Comparison of ENCODE assay signal across 10 mouse cellular contexts in genomic region chr17:35633992-35634391, GRCm38 (mm10). TPM values are rescaled to one million over a fixed set of nuclear protein-coding genes. Genes with fewer than 3 reads are reported as not detected.
DNase-seq lines count a peak whose midpoint lies in the region; ATAC-seq and TF ChIP-seq lines count a peak whose summit lies in the region.
"Had no signal": no experiment of that assay in that cellular context is flagged by ENCODE, and none has a peak within 500 bp of the region (broad histone marks: within the 10 kb centered on the region; RNA-seq: fewer than 3 reads in every experiment).

No protein-coding gene starts in this region.

- no peaks in the 10 kb centered on the region for H3K9me3 ChIP-seq in liver, embryonic 14.5 days (ENCODE audit: control insufficient read depth, low read length)
- H3K9me3 ChIP-seq in liver, embryonic 11.5 days (ENCODE audit: control insufficient read depth, low read length) = no peaks in the 10 kb centered on the region
- no peaks in the 10 kb centered on the region for H3K9me3 ChIP-seq in intestine, embryonic 16.5 days (ENCODE audit: control insufficient read depth, low read length)
- H3K9me3 ChIP-seq: embryonic facial prominence, embryonic 13.5 days had no signal

- no peak for ATAC-seq in liver, embryonic 14.5 days (ENCODE audit: insufficient read depth)
- ATAC-seq in liver, embryonic 11.5 days (replicated peaks; ENCODE audit: low FRiP score) = no peak
- ATAC-seq in intestine, embryonic 16.5 days = peak; percentile 63

- H3K27ac ChIP-seq in liver, embryonic 14.5 days = no peak overlapping the region
- no peak overlapping the region for H3K27ac ChIP-seq in liver, embryonic 11.5 days (ENCODE audit: low read depth, low read length)
- no peak overlapping the region for H3K27ac ChIP-seq in intestine, embryonic 16.5 days (ENCODE audit: low read length)
- H3K27ac ChIP-seq: embryonic facial prominence, embryonic 13.5 days had no signal

- peak; percentile 26; the same call in 1 of the 2 replicates for TF ChIP-seq CTCF in liver, embryonic 14.5 days (IDR thresholded peaks at IDR 0.05; ENCODE audit: low read depth)

- peak; percentile 45 for DNase-seq in adrenal gland, postnatal 14 days
- no peak for DNase-seq in adrenal gland, adult 2 months
- DNase-seq in liver, embryonic 14.5 days (ENCODE audit: low read depth in 3 of 3, low spot score in 3 of 3) = no peak
- no peak for DNase-seq in liver, embryonic 11.5 days (ENCODE audit: low spot score)
- DNase-seq in left cerebral cortex, postnatal 25 days (ENCODE audit: low spot score in 2 of 2) = peak; percentile 68 to 90
- DNase-seq in retina, postnatal 7 days (ENCODE audit: low read depth, low spot score) = peak; percentile 27
- no peak for DNase-seq in gastrocnemius, postnatal 10 days

- no peak overlapping the region for H3K9ac ChIP-seq in liver, embryonic 14.5 days (replicated peaks)
- no peak overlapping the region for H3K9ac ChIP-seq in liver, embryonic 11.5 days (ENCODE audit: low read depth, low read length)
- H3K9ac ChIP-seq in intestine, embryonic 16.5 days (ENCODE audit: low read depth, low read length) = no peak overlapping the region
- H3K9ac ChIP-seq: embryonic facial prominence, embryonic 13.5 days had no signal

- 6% methylated on average over 1 of the region's 1 CpGs for WGBS in liver, embryonic 14.5 days (ENCODE audit: insufficient replicate concordance)
- WGBS in liver, embryonic 11.5 days = 15% methylated on average over 1 of the region's 1 CpGs
- WGBS in intestine, embryonic 16.5 days = 3% methylated on average over 1 of the region's 1 CpGs

- no peak overlapping the region for H3K4me3 ChIP-seq in liver, embryonic 14.5 days (ENCODE audit: insufficient read depth in 1 of 2, low read depth in 2 of 2, low read length in 2 of 2)
- H3K4me3 ChIP-seq in liver, embryonic 11.5 days (ENCODE audit: low read depth, low read length) = no peak overlapping the region
- H3K4me3 ChIP-seq in intestine, embryonic 16.5 days (ENCODE audit: low read length) = no peak overlapping the region
- H3K4me3 ChIP-seq: embryonic facial prominence, embryonic 13.5 days had no signal

- no peak overlapping the region for H3K4me2 ChIP-seq in liver, embryonic 14.5 days (ENCODE audit: low read depth)
- no peak overlapping the region for H3K4me2 ChIP-seq in liver, embryonic 11.5 days
- no peak overlapping the region for H3K4me2 ChIP-seq in intestine, embryonic 16.5 days (ENCODE audit: low read depth, low read length)
- H3K4me2 ChIP-seq: embryonic facial prominence, embryonic 13.5 days had no signal

- TF ChIP-seq EP300 in liver, embryonic 14.5 days (IDR thresholded peaks at IDR 0.05; ENCODE audit: low read depth) = no peak

- intact Hi-C loops in left cerebral cortex, postnatal 25 days (cut with DNase I) = no loop called here

- H3K36me3 ChIP-seq in liver, embryonic 14.5 days (replicated peaks; ENCODE audit: control insufficient read depth, insufficient read depth, low read depth) = no peaks in the 10 kb centered on the region
- no peaks in the 10 kb centered on the region for H3K36me3 ChIP-seq in liver, embryonic 11.5 days (ENCODE audit: control insufficient read depth, insufficient read depth, low read length)
- H3K36me3 ChIP-seq in intestine, embryonic 16.5 days (ENCODE audit: control insufficient read depth, insufficient read depth, low read length) = no peaks in the 10 kb centered on the region
- H3K36me3 ChIP-seq: embryonic facial prominence, embryonic 13.5 days had no signal

- no peaks in the 10 kb centered on the region for H3K4me1 ChIP-seq in liver, embryonic 14.5 days (replicated peaks; ENCODE audit: control insufficient read depth in 2 of 2, insufficient read depth in 2 of 2, low read length in 1 of 2)
- H3K4me1 ChIP-seq in liver, embryonic 11.5 days (replicated peaks; ENCODE audit: control insufficient read depth, insufficient read depth, low read length) = no peaks in the 10 kb centered on the region
- H3K4me1 ChIP-seq in intestine, embryonic 16.5 days (ENCODE audit: control insufficient read depth, insufficient read depth, low read length) = 0 out of 2 replicates have a peak, but pooled peaks cover 3% of the 10 kb centered on the region

- no peaks in the 10 kb centered on the region for H3K27me3 ChIP-seq in liver, embryonic 14.5 days (ENCODE audit: control insufficient read depth, insufficient read depth, low read length)
- peaks cover 6% of the 10 kb centered on the region for H3K27me3 ChIP-seq in liver, embryonic 11.5 days (replicated peaks; ENCODE audit: control insufficient read depth, insufficient read depth, low read length)
- no peaks in the 10 kb centered on the region for H3K27me3 ChIP-seq in intestine, embryonic 16.5 days (replicated peaks; ENCODE audit: control insufficient read depth, insufficient read depth, low read length)
- H3K27me3 ChIP-seq: embryonic facial prominence, embryonic 13.5 days had no signal

RNA-seq across cellular contexts. Expression of gene Gm9573, which starts 7.6 kb away (rescaled TPM):
- total RNA-seq in adrenal gland, postnatal 14 days (2021) = not detected in 2 replicates
- total RNA-seq in adrenal gland, adult 2 months (2021) = not detected
- not detected in 2 replicates for polyA plus RNA-seq in adrenal gland, adult 2 months (2012; rRNA removed)
- not detected in 2 replicates for polyA plus RNA-seq in liver, embryonic 14.5 days (2012; rRNA removed)
- polyA plus RNA-seq in liver, embryonic 14.5 days (2014; fragmentation: Nextera tagmentation; extraction: Ambion mirVana) = not detected in 2 replicates
- polyA plus RNA-seq in liver, embryonic 11.5 days (2014; fragmentation: Nextera tagmentation; extraction: Ambion mirVana) = not detected in 2 replicates
- polyA plus RNA-seq in intestine, embryonic 16.5 days (2015; fragmentation: Nextera tagmentation; extraction: Ambion mirVana) = not detected in 2 replicates
- total RNA-seq in left cerebral cortex, postnatal 25 days (2021) = not detected
- total RNA-seq in gastrocnemius, postnatal 10 days (2021) = not detected
- polyA plus RNA-seq: C2C12; embryonic facial prominence, embryonic 13.5 days had no signal

RNA-seq across cellular contexts. Expression of gene Mucl3, which starts 9.5 kb away (rescaled TPM):
- total RNA-seq in adrenal gland, postnatal 14 days (2021) = not detected in 2 replicates
- not detected for total RNA-seq in adrenal gland, adult 2 months (2021)
- 0.18 TPM in 1 of 2 replicates, not detected in the other for polyA plus RNA-seq in adrenal gland, adult 2 months (2012; rRNA removed)
- polyA plus RNA-seq in liver, embryonic 14.5 days (2012; rRNA removed) = 0.02 TPM in 1 of 2 replicates, not detected in the other
- polyA plus RNA-seq in liver, embryonic 14.5 days (2014; fragmentation: Nextera tagmentation; extraction: Ambion mirVana) = not detected in 2 replicates
- 0.09 and 0.18 TPM in 2 replicates for polyA plus RNA-seq in liver, embryonic 11.5 days (2014; fragmentation: Nextera tagmentation; extraction: Ambion mirVana)
- polyA plus RNA-seq in intestine, embryonic 16.5 days (2015; fragmentation: Nextera tagmentation; extraction: Ambion mirVana) = 0.20 and 0.21 TPM in 2 replicates
- total RNA-seq in left cerebral cortex, postnatal 25 days (2021) = not detected
- total RNA-seq in gastrocnemius, postnatal 10 days (2021) = not detected

RNA-seq across cellular contexts. Expression of gene Sfta2, which starts 32.6 kb away (rescaled TPM):
- not detected in 2 replicates for total RNA-seq in adrenal gland, postnatal 14 days (2021)
- not detected for total RNA-seq in adrenal gland, adult 2 months (2021)
- polyA plus RNA-seq in adrenal gland, adult 2 months (2012; rRNA removed) = not detected in 2 replicates
- polyA plus RNA-seq in liver, embryonic 14.5 days (2012; rRNA removed) = not detected in 2 replicates
- polyA plus RNA-seq in liver, embryonic 14.5 days (2014; fragmentation: Nextera tagmentation; extraction: Ambion mirVana) = not detected in 2 replicates
- 0.32 TPM in 1 of 2 replicates, not detected in the other for polyA plus RNA-seq in liver, embryonic 11.5 days (2014; fragmentation: Nextera tagmentation; extraction: Ambion mirVana)
- polyA plus RNA-seq in intestine, embryonic 16.5 days (2015; fragmentation: Nextera tagmentation; extraction: Ambion mirVana) = 1.2 and 3.3 TPM in 2 replicates
- total RNA-seq in left cerebral cortex, postnatal 25 days (2021) = not detected
- not detected for total RNA-seq in gastrocnemius, postnatal 10 days (2021)
- polyA plus RNA-seq: C2C12 had no signal

RNA-seq across cellular contexts. Expression of gene Vars2, which starts 33.4 kb away (rescaled TPM):
- total RNA-seq in adrenal gland, postnatal 14 days (2021) = 49.6 and 52.0 TPM in 2 replicates
- total RNA-seq in adrenal gland, adult 2 months (2021) = 10 to 100 TPM; 36.4 to 38.6 TPM
- 75.5 and 77.3 TPM in 2 replicates for polyA plus RNA-seq in adrenal gland, adult 2 months (2012; rRNA removed)
- polyA plus RNA-seq in liver, embryonic 14.5 days (2012; rRNA removed) = 7.1 and 7.8 TPM in 2 replicates
- polyA plus RNA-seq in liver, embryonic 14.5 days (2014; fragmentation: Nextera tagmentation; extraction: Ambion mirVana) = 4.0 and 5.8 TPM in 2 replicates
- 18.8 and 20.6 TPM in 2 replicates for polyA plus RNA-seq in liver, embryonic 11.5 days (2014; fragmentation: Nextera tagmentation; extraction: Ambion mirVana)
- 19.3 and 22.8 TPM in 2 replicates for polyA plus RNA-seq in intestine, embryonic 16.5 days (2015; fragmentation: Nextera tagmentation; extraction: Ambion mirVana)
- total RNA-seq in left cerebral cortex, postnatal 25 days (2021) = 10 to 100 TPM; 31.1 to 32.6 TPM
- 10 to 100 TPM; 17.0 to 24.0 TPM for total RNA-seq in gastrocnemius, postnatal 10 days (2021)

RNA-seq across cellular contexts. Expression of gene Gtf2h4, which starts 39.5 kb away (rescaled TPM):
- total RNA-seq in adrenal gland, postnatal 14 days (2021) = 24.3 and 24.7 TPM in 2 replicates
- total RNA-seq in adrenal gland, adult 2 months (2021) = 10 to 100 TPM; 18.6 to 25.3 TPM
- 22.5 and 23.4 TPM in 2 replicates for polyA plus RNA-seq in adrenal gland, adult 2 months (2012; rRNA removed)
- 17.8 and 18.0 TPM in 2 replicates for polyA plus RNA-seq in liver, embryonic 14.5 days (2012; rRNA removed)
- polyA plus RNA-seq in liver, embryonic 14.5 days (2014; fragmentation: Nextera tagmentation; extraction: Ambion mirVana) = 23.1 and 26.8 TPM in 2 replicates
- 55.3 and 58.6 TPM in 2 replicates for polyA plus RNA-seq in liver, embryonic 11.5 days (2014; fragmentation: Nextera tagmentation; extraction: Ambion mirVana)
- 41.9 and 45.1 TPM in 2 replicates for polyA plus RNA-seq in intestine, embryonic 16.5 days (2015; fragmentation: Nextera tagmentation; extraction: Ambion mirVana)
- 10 to 100 TPM; 27.7 to 28.9 TPM for total RNA-seq in left cerebral cortex, postnatal 25 days (2021)
- total RNA-seq in gastrocnemius, postnatal 10 days (2021) = 10 to 100 TPM; 18.2 to 20.5 TPM

Comparison
In these comparisons a context has a peak if more than half of its experiments do, and no peak if none do; other contexts are left out.
1. DNase-seq: peak in adrenal gland, postnatal 14 days (single experiment), left cerebral cortex, postnatal 25 days (2 of 2) and retina, postnatal 7 days (single experiment); none in adrenal gland, adult 2 months (single experiment), liver, embryonic 14.5 days (0 of 3), liver, embryonic 11.5 days (single experiment) and gastrocnemius, postnatal 10 days (single experiment).